Mouse (Mus musculus) erythroblast, embryonic 14.5 days (primary cell): Measurements from ENCODE around the gene Il1r2.

Source experiments
- GATA1 ChIP-seq: IDR thresholded peaks from 2 replicates; pipeline ENCODE4 v1.6.1; 2012; ENCODE audit warnings: low read length, inconsistent platforms, mixed read lengths
- TAL1 ChIP-seq: IDR thresholded peaks from 3 replicates; pipeline ENCODE4 v1.6.1; 2012; ENCODE audit warnings: low read length, inconsistent platforms, mixed read lengths

DNA sequence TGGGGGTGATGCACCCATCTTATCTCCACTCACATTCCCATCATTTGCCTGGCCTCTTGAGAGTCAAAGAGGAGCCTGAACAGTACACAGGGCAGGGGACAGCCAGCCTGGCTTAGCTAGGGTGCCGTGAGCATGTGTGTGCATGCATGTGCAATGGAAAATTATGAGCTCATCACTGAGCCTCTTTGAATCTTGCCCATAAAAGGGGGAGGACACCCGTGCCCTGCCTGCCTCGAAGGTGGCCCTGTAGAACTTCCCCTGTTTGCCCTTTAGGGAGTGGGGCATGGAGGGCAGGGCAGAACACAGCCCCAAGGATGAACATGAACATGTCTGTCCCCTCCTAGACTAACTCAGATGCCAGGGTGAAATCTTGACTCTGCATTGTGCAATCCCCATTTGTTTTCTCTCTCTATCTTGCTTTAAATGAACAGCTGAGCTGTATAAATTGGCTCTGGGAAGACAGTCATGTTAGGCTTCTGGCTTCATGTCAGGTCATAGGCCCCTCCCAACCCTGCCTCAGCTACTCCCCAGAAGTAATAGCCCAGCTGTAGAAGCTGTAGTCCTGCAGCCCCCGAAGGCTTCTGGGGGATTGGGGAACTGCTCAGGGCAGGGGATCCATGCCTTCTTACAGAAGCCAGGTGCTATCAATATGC is 14.6 kb upstream of the Il1r2 start:
- TF ChIP-seq TAL1 (no peak), GATA1 (no peak)
